Mouse (Mus musculus) adrenal gland, adult 8-10 months (tissue): ENCODE data around the gene Hoxd1. TPM values are rescaled to one million over a fixed set of nuclear protein-coding genes. Genes with fewer than 3 reads are reported as not detected.

Experiments
- DNase-seq: peaks from one replicate; pipeline ENCODE4 v3.0.0; 2022
- total RNA-seq, 4 experiments: library from RNA; stranded (reverse); gene quantifications; 2 replicates each; pipeline ENCODE4 v1.2.4; 2022

The Hoxd1 gene
- total RNA-seq, 4 experiments from 2014 or later = not detected

GRCm38 (mm10) chr2:74733317-74733661, 29.5 kb upstream of the Hoxd1 start:
- DNase-seq = no peak

- DNase-seq = no peak
Observed at GRCm38 (mm10) chr2:74733765-74734164, 29.0 kb upstream of the Hoxd1 start.

GRCm38 (mm10) chr2:74734451-74734850, 28.3 kb upstream of the Hoxd1 start:
- no peak for DNase-seq

- no peak for DNase-seq
Observed at GRCm38 (mm10) chr2:74734996-74735811, 27.6 kb upstream of the Hoxd1 start.

- DNase-seq = no peak
Observed at GRCm38 (mm10) chr2:74735851-74736687, 26.7 kb upstream of the Hoxd1 start.

GRCm38 (mm10) chr2:74736688-74737577, 25.8 kb upstream of the Hoxd1 start:
- no peak for DNase-seq

DNA sequence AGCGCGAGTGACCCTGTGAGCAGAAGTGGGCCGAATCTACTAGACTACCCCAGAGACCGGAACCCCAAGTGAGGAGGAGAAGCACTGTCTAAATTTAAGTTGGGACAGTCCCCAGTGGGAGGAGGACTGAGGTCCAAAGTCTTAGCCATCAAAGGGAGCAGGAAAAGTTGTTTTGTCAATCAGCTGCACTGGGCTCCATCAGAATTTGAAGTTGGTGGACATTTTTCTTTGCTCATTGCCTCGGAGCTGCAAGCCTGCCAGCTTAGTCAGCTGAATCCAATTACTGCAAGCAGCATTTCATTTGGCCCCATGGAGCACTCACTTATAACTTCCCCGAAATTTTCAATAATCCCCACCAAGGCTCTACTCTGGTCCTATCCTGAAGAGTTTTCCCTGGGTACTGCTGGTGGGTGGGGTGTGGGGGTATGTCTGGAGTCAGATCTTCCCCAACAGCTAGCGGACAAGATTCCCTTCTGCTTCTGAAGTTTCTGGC, 25.2 kb upstream of the Hoxd1 start:
- DNase-seq = no peak

DNA sequence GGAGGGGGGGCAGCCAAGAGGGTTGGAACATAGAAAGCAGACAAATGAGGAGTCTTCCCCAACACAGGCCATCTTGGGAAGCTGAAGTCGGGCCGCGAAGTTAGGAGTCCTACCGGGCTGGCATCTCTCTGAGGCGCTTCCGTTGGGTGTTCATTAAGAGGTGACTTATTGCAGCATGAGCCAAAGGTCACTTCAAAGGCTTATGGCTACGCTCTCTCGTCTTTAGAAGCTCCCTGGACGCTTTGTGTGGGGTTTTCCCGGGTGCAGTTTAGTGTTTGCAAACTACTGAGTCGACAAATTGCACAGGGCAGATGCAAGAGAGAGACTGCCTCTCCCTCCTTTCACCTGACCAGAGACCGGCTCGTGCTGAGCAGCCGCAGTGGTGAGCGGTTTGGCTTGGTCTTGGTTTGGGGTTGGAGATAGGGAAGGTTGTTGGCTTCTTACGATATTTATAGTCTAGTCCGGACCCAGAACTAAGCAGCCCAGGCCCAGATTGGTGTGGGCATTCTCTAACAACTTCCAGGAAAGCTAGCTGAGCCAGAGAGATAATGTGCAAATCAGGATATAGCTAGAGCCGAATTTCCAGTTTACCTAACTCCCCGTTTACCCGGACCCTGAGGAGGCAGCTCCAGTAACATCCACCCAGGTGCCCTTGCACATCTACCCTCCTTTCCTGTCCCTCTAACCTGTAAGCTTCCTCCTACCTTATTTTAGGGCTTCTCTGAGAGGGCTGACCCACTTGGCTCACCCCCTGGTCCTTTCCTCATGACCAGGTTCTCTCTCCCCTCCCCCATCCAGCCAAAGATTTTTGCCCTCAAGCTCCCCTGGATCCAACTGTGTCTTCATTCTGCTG, 23.9 kb upstream of the Hoxd1 start:
- DNase-seq = no peak

DNA sequence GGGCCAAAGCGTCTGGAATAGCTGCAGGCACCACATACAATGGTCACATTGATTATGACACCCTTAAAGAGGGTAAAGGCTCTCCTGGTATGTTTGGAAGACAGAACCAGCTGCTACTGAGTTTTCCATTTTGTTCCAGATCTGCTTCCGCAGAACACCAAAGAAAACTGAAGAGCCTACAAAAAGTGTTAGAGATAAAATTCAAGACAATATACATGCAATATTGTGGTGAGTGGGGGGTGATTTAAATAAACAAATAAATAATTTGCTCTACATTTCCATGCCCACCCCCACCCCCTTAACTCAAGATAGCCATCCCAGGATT, 23.3 kb upstream of the Hoxd1 start:
- DNase-seq = no peak

DNA sequence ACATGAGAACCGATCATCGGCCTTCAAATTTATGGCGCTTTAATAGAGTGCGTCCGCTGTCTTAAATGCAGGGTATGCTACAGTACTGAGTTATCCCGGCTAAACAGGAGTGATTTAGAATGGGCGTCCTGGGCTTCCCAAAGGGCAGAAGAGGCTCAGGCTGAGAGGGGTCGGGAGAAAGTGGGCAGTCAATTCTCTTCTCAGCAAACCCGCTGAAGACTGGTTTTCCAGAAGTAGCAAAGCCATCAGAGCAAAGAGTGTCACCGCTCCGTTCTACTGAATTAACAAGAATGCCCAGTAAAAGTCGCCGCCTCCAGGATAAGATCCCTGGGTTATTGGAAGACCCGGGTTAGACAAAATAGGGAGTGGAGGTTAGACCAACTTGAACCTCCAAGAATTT, 22.9 kb upstream of the Hoxd1 start:
- DNase-seq = no peak

DNA sequence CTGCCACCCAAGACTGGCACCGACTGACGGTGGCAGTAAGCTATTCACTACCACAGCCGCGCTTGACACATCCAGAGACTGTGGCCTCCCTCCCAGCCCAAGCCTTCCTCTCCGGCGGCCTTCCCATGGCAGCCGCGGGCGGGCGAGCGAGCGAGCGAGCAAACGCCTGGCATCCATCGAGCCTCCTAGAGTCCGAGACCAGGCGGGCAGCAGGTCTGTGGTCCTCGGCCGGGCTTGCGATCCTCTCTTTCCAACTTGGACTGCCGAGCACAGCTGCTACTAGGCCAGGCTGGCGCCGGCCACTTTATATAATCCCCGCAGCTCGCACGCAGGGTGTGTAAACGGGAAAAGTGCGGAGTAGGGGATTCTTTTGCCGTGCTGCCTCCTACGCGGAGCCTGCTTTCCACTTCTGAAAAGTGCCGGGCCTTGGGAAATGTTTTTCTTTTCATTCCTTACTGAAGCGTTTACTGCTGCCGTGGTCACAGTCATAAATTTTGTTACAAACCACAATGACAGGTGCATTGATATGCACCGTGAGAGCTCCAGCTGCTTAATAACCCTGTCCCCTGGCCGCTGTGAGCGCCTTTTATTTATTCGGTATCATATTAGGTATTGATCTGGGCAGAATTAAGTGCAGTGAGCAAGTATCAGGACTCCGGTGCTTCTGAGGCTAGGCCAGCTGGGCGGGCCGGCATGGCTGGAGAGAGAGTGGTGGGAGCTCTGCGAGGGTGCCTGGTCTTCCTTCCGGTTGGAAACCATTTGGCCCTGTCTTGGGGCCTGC, 22.3 kb upstream of the Hoxd1 start:
- DNase-seq = no peak

- no peak for DNase-seq
Observed at GRCm38 (mm10) chr2:74741252-74741978, 21.4 kb upstream of the Hoxd1 start.

- no peak for DNase-seq
Observed at GRCm38 (mm10) chr2:74741979-74742277, 20.9 kb upstream of the Hoxd1 start.

DNA sequence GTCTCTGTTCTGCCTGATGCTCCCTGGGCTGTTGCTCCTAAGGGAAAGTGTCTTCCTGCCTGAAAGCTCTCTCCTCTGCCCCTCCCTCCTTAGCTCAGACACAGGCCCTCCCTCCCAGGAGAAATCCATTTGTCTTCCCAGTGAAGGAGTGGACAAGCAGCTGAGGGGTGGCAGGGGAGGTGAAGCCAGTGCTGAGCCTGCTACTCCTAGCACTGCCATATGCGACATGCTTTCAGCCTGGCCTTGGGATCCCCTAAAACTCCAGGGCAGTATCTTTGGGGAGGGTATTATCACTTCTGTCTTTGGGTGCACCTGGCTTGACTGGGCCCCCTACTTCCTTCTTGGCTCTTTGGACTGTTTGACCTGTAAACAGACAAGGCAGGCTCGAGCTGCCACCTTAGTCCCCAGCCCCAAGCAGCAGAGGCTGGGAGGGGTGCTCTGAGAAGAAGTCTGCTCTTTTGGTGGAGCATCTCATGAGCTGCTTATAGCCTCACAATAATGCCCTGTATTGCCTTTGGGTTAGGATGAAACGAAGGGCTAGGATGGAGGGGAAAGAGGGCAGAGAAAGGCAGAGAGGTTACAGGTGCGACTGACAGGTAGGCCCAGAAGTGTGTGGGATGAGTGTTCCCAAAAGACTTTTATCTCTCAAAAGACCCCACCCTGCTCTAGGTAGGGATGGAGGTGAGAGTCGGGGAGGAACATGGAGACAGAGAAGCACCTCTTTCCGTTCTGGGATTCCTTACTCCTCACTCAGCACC, 17.1 kb upstream of the Hoxd1 start:
- DNase-seq = no peak

DNA sequence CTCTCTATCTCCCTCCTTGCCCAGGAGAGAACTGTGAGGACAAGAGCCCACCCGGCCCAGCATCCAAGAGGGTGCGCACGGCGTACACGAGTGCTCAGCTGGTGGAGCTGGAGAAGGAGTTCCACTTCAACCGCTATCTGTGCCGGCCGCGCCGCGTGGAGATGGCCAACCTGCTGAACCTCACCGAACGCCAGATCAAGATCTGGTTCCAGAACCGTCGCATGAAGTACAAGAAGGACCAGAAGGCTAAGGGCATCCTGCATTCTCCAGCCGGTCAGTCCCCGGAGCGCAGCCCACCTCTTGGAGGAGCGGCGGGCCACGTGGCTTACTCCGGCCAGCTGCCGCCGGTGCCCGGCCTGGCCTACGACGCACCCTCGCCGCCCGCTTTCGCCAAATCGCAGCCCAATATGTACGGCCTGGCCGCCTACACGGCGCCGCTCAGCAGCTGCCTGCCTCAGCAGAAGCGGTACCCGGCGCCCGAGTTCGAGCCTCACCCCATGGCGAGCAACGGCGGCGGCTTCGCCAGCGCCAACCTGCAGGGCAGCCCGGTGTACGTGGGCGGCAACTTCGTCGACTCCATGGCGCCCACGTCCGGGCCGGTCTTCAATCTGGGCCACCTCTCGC, 16.4 kb upstream of the Hoxd1 start:
- DNase-seq = no peak

GRCm38 (mm10) chr2:74747006-74747405, 15.8 kb upstream of the Hoxd1 start:
- DNase-seq = no peak

DNA sequence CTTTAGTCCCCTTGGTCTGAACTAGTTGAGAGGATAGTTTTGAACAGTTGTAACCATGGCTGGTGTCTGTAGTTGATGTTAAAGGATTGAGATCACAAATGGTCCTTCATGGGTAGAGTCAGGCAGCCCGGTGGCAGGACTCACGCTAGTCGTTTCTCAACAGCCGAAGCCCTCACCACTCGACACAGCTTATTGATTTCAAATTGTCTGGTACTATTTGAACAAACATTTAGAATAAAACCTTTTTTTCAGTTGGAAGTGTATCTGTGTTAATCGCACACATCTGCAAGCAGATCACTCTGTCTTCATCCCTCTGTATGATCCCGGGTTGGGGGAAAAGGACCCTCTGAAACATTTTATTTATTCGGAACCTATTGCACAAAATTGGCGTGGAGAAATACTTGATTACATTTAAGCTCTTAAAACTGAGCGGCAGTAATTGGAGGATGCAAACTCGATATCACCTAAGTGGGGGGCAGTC, 15.1 kb upstream of the Hoxd1 start:
- DNase-seq = no peak

DNA sequence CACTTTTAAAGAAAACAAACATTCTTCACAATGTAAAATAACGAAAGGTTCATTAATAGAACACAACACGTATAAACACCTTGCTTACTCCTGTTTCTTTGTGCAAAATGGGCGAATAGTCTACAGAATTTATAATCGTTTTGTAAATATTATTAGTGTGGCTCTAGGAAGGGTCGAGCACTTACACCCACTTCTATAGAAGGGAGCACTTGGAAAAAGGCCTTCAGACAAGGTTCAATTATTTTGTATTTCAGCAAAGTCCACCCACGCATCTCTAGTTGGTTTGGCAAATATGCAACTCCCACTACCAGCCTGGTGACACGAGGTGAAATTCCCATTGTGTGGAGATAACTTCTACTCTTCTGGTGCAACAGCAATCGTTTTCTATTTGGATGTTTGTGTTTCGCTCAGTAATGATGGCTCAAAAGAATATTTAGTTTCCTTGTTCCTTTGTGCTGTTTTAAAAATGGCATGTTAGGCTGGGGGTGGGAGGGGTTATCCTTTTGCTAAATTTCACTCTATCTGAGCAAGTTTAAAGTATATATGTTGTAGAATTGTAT, 14.3 kb upstream of the Hoxd1 start:
- DNase-seq = no peak
